Mouse (Mus musculus): ENCODE data around the gene Pdrg1. TPM values are rescaled to one million over a fixed set of nuclear protein-coding genes. Genes with fewer than 3 reads are reported as not detected.

Pdrg1 gene
- polyA plus RNA-seq, 1 experiment from 2014 or later: 102 TPM

Other genes with a start within 250 kb of the Pdrg1 start
- 125 and 132 TPM in 2 replicates for gene Bcl2l1, start 183.7 kb downstream of the Pdrg1 start, polyA plus RNA-seq (2014; fragmentation: Nextera tagmentation; extraction: Ambion mirVana)
- gene Tpx2, start 167.5 kb downstream of the Pdrg1 start, polyA plus RNA-seq (2014; fragmentation: Nextera tagmentation; extraction: Ambion mirVana): 141 and 147 TPM in 2 replicates
- gene Mylk2, start 104.1 kb downstream of the Pdrg1 start, polyA plus RNA-seq (2014; fragmentation: Nextera tagmentation; extraction: Ambion mirVana): not detected in 2 replicates
- 0.46 and 1.2 TPM in 2 replicates for gene Foxs1, start 82.2 kb downstream of the Pdrg1 start, polyA plus RNA-seq (2014; fragmentation: Nextera tagmentation; extraction: Ambion mirVana)
- gene Dusp15, start 63.7 kb downstream of the Pdrg1 start, polyA plus RNA-seq (2014; fragmentation: Nextera tagmentation; extraction: Ambion mirVana): 1.4 TPM in 2 replicates
- 1.6 and 1.7 TPM in 2 replicates for gene Ttll9, start 52.9 kb downstream of the Pdrg1 start, polyA plus RNA-seq (2014; fragmentation: Nextera tagmentation; extraction: Ambion mirVana)
- gene Xkr7, start 16.4 kb upstream of the Pdrg1 start, polyA plus RNA-seq (2014; fragmentation: Nextera tagmentation; extraction: Ambion mirVana): 0.59 and 0.99 TPM in 2 replicates
- 1.4 and 1.5 TPM in 2 replicates for gene Ccm2l, start 50.5 kb upstream of the Pdrg1 start, polyA plus RNA-seq (2014; fragmentation: Nextera tagmentation; extraction: Ambion mirVana)
- 1.8 and 2.0 TPM in 2 replicates for gene Hck, start 93.0 kb upstream of the Pdrg1 start, polyA plus RNA-seq (2014; fragmentation: Nextera tagmentation; extraction: Ambion mirVana)
- 81.1 and 83.3 TPM in 2 replicates for gene Tm9sf4, start 145.9 kb upstream of the Pdrg1 start, polyA plus RNA-seq (2014; fragmentation: Nextera tagmentation; extraction: Ambion mirVana)
- gene Tspyl3, start 210.0 kb upstream of the Pdrg1 start, polyA plus RNA-seq (2014; fragmentation: Nextera tagmentation; extraction: Ambion mirVana): 6.0 and 7.6 TPM in 2 replicates
- 33.1 and 34.0 TPM in 2 replicates for gene Plagl2, start 226.0 kb upstream of the Pdrg1 start, polyA plus RNA-seq (2014; fragmentation: Nextera tagmentation; extraction: Ambion mirVana)
- 5.4 and 6.3 TPM in 2 replicates for gene Pofut1, start 226.1 kb upstream of the Pdrg1 start, polyA plus RNA-seq (2014; fragmentation: Nextera tagmentation; extraction: Ambion mirVana)